Mouse (Mus musculus) megakaryocyte, embryonic 14.5 days (primary cell): Measurements from ENCODE around the gene Fam84b. TPM values are rescaled to one million over a fixed set of nuclear protein-coding genes. Genes with fewer than 3 reads are reported as not detected.

Source experiments
- H3K27me3 ChIP-seq: replicated peaks from 2 replicates; pipeline ENCODE3; 2012; ENCODE audit warnings: inconsistent platforms
- H3K36me3 ChIP-seq: replicated peaks from 2 replicates; pipeline ENCODE3; 2012; ENCODE audit warnings: low read length, inconsistent platforms, mixed read lengths
- H3K4me1 ChIP-seq: 2 replicates; pipeline ENCODE4 v1.6.1; 2012; ENCODE audit warnings: inconsistent platforms
- H3K4me3 ChIP-seq: replicated peaks from 2 replicates; pipeline ENCODE3; 2012; ENCODE audit warnings: moderate library complexity, mild to moderate bottlenecking, inconsistent platforms
- H3K9me3 ChIP-seq: 2 replicates; pipeline ENCODE4 v1.6.1; 2012; ENCODE audit warnings: inconsistent platforms
- FLI1 ChIP-seq: IDR thresholded peaks from 2 replicates; pipeline ENCODE4 v1.6.1; 2012; ENCODE audit warnings: low read length, inconsistent platforms, mixed read lengths
- GATA1 ChIP-seq: IDR thresholded peaks from 3 replicates; pipeline ENCODE4 v1.6.1; 2012; ENCODE audit warnings: mixed read lengths, low read length, inconsistent platforms, borderline replicate concordance
- polyA plus RNA-seq: library from polyadenylated mRNA; stranded (reverse); fragments of >175 nt; gene quantifications from 2 replicates; pipeline ENCODE4 v1.2.3, GENCODE M21; 2012; ENCODE audit warnings: low replicate concordance; ENCODE audit not compliant: insufficient read depth

Fam84b gene
- polyA plus RNA-seq, result 0.77 and 1.1 TPM in 2 replicates

- no peak for TF ChIP-seq GATA1
- TF ChIP-seq FLI1, result no peak
- Histone ChIP-seq H3K4me3 (peak within 1 kb of the TSS; percentile 78), H3K27me3 (no peaks in the 10 kb centered on the region), H3K9me3 (peaks cover 18% of the 10 kb centered on the region), H3K36me3 (peaks cover 24% of the 10 kb centered on the region), H3K4me1 (peaks cover 65% of the 10 kb centered on the region)
These were observed at the start of gene Fam84b for GRCm38 (mm10) chr15:60853231-60853999. TSS of gene Fam84b (minus strand) at chr15:60853778.

GRCm38 (mm10) chr15:60898187-60898965 is 44.8 kb upstream of the Fam84b start:
- TF ChIP-seq GATA1, result no peak
- TF ChIP-seq FLI1, result no peak
- Histone ChIP-seq H3K36me3 (no peaks in the 10 kb centered on the region), H3K9me3 (no peaks in the 10 kb centered on the region), H3K27me3 (no peaks in the 10 kb centered on the region), H3K4me1 (peaks cover 10% of the 10 kb centered on the region; the same call in 1 of the 2 replicates), H3K4me3 (no peak overlapping the region)

- no peaks in the 10 kb centered on the region for H3K27me3 ChIP-seq
- no peaks in the 10 kb centered on the region for H3K36me3 ChIP-seq
- H3K4me1 ChIP-seq, result peaks cover 28% of the 10 kb centered on the region
- H3K9me3 ChIP-seq, result no peaks in the 10 kb centered on the region
- TF ChIP-seq GATA1 (no peak), FLI1 (no peak)
- H3K4me3 ChIP-seq, result no peak overlapping the region
These were observed 42.5 kb upstream of the Fam84b start for GRCm38 (mm10) chr15:60896040-60896439.

GRCm38 (mm10) chr15:60892976-60893463 is 39.4 kb upstream of the Fam84b start:
- H3K27me3 ChIP-seq, result no peaks in the 10 kb centered on the region
- no peaks in the 10 kb centered on the region for H3K36me3 ChIP-seq
- H3K4me1 ChIP-seq, result peaks cover 28% of the 10 kb centered on the region
- no peak overlapping the region for H3K4me3 ChIP-seq
- H3K9me3 ChIP-seq, result no peaks in the 10 kb centered on the region
- TF ChIP-seq GATA1 (no peak), FLI1 (no peak)

- H3K27me3 ChIP-seq, result no peaks in the 10 kb centered on the region
- TF ChIP-seq FLI1 (no peak), GATA1 (no peak)
- peaks cover 23% of the 10 kb centered on the region for H3K4me1 ChIP-seq
- no peaks in the 10 kb centered on the region for H3K36me3 ChIP-seq
- H3K4me3 ChIP-seq, result no peak overlapping the region
- no peaks in the 10 kb centered on the region for H3K9me3 ChIP-seq
These were observed 35.1 kb upstream of the Fam84b start for GRCm38 (mm10) chr15:60888724-60889123.

- H3K9me3 ChIP-seq, result no peaks in the 10 kb centered on the region
- no peak for TF ChIP-seq GATA1
- no peak for TF ChIP-seq FLI1
- H3K36me3 ChIP-seq, result no peaks in the 10 kb centered on the region
These were observed 22.1 kb upstream of the Fam84b start for GRCm38 (mm10) chr15:60875721-60876120.

GRCm38 (mm10) chr15:60862417-60862816 is 8.8 kb upstream of the Fam84b start:
- Histone ChIP-seq H3K4me3 (no peak overlapping the region), H3K4me1 (peaks cover 7% of the 10 kb centered on the region; the same call in 1 of the 2 replicates), H3K36me3 (peaks cover 5% of the 10 kb centered on the region), H3K9me3 (peaks cover 10% of the 10 kb centered on the region; the same call in 1 of the 2 replicates), H3K27me3 (no peaks in the 10 kb centered on the region)
- no peak for TF ChIP-seq GATA1
- TF ChIP-seq FLI1, result no peak

More at GRCm38 (mm10) chr15:60875721-60876120, 22.1 kb upstream of the Fam84b start:
- H3K4me1 ChIP-seq, result peaks cover 24% of the 10 kb centered on the region
- H3K27me3 ChIP-seq, result no peaks in the 10 kb centered on the region
- H3K4me3 ChIP-seq, result no peak overlapping the region

GRCm38 (mm10) chr15:60855112-60855511 is 1.5 kb upstream of the Fam84b start:
- peaks cover 19% of the 10 kb centered on the region for H3K9me3 ChIP-seq
- H3K4me3 ChIP-seq, result no peak overlapping the region
- TF ChIP-seq FLI1, result no peak
- no peak for TF ChIP-seq GATA1
- peaks cover 24% of the 10 kb centered on the region for H3K36me3 ChIP-seq
- H3K4me1 ChIP-seq, result peaks cover 48% of the 10 kb centered on the region
- no peaks in the 10 kb centered on the region for H3K27me3 ChIP-seq

GRCm38 (mm10) chr15:60854151-60854550 is 573 bp upstream of the Fam84b start:
- Histone ChIP-seq H3K9me3 (peaks cover 18% of the 10 kb centered on the region), H3K4me3 (peak overlapping the region; percentile 73), H3K36me3 (peaks cover 24% of the 10 kb centered on the region), H3K27me3 (no peaks in the 10 kb centered on the region), H3K4me1 (peaks cover 57% of the 10 kb centered on the region)
- TF ChIP-seq FLI1 (no peak), GATA1 (no peak)
